Mouse (Mus musculus): ENCODE measurements around the gene Slc37a3.

Slc37a3 gene
- long read RNA-seq, experiment 1, full-length matches to known transcripts = 2 of 6 reads
- long read RNA-seq, experiment 1, partial matches to known transcripts = 2 of 6 reads
- long read RNA-seq, experiment 1, other reads (novel, unspliced or antisense) = 2 of 6 reads
- long read RNA-seq, experiment 2, full-length matches to known transcripts = 3 of 7 reads
- long read RNA-seq, experiment 2, partial matches to known transcripts = 1 of 7 reads
- long read RNA-seq, experiment 2, other reads (novel, unspliced or antisense) = 3 of 7 reads

DNA sequence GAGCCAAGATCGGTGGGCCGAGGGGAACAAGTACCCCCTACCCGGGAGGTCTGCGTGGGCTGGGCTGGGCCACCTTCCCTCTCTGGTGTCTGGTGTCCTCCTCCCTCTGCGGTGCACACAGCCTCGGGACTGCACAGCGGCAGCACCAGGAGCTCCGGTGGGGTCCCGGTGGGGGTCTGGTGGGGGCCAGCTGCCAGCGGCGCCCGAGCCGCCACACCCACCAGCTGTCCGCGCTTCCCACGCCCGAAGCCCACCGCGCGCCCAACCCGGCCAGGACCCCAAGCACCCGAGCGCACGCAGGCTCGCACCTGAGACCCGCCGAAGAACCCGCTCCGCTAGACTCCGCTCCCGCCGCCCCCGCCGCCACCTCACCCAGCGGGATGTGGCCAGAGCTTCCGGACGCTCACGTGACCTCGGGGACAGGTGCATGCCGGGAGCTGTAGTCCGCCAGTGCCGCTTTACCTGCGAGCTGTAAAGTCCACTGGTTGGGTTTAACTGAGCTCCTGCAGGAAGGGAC lies at the start of gene Slc37a3:
TSS of gene Slc37a3 (minus strand) at position 365 of the 517 bp plus-strand sequence.
- intact Hi-C loops (cut with DNase I) = no loop called here

DNA sequence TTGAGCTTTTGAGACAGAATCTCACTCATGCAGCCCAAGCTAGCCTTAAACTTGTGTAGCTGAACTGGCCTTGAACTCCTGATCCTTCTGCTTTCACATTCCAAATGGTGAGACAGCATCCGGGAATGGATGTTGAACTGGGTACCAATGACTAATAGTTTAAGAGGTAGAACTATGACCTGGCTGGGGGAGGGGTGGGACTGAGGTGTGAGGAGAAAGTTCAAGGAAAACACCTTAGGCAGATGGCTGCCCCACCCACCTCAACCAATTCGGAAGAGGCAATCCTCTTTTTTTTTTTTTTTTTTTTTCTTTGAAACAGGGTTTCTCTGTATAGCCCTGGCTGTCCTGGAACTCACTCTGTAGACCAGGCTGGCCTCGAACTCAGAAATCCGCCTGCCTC lies 49.2 kb upstream of the Slc37a3 start:
- intact Hi-C loops (cut with DNase I) = no loop called here

DNA sequence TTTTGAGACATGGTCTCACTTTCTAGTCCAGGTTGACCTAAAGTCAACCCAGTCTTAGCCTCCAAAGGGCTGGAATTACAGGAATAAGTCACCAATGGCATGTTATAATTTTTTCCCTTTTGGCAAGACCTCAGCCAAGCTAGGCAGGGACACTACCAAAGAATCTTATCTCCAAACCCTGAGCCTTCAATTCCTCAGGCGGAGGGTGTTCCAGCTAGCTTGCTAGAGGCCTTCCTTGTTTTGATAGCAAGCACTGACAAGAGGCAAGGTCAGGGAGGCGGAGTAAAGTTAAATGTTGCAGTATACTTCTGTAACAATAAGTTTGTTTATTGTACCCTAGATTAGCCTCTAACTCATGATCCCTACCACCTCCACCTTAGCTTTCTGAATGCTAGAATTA lies 47.7 kb upstream of the Slc37a3 start:
- intact Hi-C loops (cut with DNase I) = no loop called here

DNA sequence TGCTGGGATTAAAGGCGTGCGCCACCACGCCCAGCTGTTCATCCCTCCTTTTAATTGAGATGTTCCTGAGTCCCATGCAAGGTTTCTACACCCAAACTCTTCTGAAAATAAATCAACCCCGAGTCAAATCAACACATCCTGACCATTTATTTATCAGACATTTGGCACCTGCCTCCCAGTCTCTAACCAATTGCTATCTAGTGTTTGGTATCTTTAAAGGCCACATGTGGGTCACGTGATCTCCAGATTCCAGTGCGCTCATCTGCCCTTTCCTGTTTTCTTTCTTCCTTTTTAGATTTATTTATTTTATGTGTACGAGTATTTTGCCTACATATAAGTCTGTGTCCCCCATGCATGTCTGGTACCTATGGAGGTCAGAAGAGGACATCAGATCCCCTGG lies 46.2 kb upstream of the Slc37a3 start:
- intact Hi-C loops (cut with DNase I) = no loop called here

DNA sequence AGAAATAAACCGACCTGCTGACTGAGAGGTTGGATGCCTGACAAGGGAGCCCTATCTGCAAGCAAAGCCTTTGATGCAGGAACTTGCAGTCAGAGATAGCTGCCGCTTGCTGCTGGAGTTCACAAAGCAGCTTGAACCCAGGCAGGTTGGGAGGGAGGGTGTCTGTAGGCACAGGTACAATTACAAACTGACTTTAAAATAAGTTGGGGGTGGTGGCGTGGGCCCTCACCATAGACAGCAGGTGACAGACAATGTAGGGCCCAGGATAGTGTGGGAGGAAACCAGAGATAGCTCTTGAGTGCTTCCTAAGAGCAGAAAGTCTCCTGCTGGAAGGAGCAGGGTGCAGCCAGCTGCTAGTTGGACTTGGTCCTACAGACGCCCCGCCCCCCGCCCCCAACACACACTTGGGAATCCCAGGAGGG lies 45.7 kb upstream of the Slc37a3 start:
- intact Hi-C loops (cut with DNase I) = no loop called here

DNA sequence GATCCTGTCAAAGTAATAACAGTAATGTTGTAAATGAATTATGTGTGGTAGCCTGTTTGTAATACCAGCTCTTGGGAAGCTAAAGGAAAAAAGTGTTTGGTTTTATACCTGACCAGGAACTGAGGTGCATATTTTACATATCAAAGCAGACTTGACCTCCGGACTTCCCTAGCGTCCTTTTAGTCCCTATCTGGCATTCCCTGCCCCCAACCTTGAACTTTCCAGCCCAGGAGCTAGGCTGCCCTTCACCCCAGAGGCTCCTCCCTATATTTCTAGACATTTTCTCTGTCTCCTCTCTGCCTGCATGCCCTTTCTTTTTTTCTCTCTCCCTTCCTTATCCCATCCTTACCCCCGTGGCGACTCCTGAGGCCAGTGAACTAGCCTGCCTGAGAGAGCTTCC lies 43.4 kb upstream of the Slc37a3 start:
- intact Hi-C loops (cut with DNase I) = no loop called here

DNA sequence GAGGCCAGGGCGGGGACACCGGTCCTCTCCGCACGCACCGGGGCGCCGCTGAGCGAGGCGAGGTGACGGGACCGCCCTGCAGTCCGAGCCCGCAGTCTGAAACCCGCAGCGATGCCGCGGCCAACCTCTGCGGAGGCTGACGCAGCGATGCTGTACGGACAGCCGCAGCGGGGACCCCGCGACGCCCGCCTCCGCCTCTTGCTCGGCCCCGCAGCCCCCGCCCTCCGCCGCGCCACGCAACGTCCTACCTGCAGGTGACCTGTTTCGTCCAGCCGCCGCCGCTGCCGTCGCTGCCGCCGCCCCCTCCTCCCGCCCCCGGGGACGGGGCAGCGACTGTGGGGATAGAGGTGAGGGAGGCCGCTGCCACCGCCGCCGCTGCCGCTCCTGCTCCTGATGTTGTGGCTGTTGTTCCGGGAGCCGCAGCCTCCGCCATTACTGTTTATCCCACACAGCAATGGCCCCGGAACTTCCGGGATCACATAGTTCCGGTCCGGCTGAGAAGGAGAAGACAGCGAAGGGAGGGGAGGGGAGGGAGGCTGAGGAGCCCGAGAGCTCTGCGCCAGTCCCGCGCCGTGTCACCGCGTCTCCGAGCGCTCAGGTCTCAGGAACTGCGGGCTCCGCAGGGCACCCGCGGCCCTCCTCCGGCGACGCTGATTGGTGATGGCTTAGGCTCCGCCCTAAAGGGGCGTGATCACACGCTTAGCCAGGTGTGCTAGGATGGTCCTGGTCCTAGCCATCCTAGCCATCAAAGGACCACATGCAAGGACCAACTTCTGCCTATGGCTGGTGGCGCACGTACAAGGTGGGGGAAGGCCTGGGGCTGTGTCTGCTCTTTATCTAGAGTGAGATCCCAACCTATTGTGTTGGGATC lies 42.6 kb upstream of the Slc37a3 start, which contains the start of gene Mkrn1:
TSS of gene Mkrn1 (minus strand) at position 612 of the 871 bp plus-strand sequence.
- intact Hi-C loops (cut with DNase I) = loop anchor here (5.0 kb wide), 1 partner anchor 32 kb away; no protein-coding TSS in a partner anchor

DNA sequence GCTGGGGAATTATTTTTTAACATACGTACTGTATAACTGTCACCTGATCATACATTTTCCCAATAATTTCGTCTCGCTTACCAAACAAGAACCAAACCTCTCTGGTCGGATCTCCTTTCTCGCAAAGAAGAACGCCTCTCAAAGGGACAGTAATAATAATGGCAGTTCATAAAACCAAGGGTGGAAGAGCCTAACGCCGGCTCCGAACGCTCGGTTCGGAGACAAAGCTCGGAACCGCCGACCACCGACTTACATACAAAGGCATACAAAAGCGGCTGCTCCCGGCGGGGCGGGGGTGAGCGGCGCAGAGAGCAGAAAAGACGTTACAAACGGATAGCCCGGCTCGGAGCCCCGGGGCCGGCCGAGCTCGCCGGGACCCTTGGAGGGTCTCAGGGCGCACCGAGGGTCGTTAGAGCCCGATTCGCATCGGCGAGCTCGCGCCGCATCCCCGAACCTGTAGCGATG lies 41.9 kb upstream of the Slc37a3 start:
- intact Hi-C loops (cut with DNase I) = loop anchor here (5.0 kb wide), 1 partner anchor 33 kb away; no protein-coding TSS in a partner anchor

DNA sequence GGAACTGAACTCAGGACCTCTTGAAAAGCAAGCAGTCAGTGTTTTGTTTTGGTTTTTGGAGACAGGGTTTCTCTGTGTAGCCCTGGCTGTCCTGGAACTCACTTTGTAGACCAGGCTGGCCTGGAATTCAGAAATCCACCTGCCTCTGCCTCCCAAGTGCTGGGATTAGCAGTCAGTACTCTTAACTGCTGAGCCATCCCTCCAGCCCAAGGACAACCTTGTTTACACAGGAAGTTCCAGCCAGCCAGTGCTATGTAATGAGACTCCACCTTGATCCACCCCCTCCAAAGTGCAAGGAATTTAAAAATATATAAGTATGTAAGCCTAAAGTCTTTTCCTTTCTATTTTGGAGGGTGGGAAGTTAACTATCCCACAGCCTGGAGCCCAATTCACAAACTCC lies 39.2 kb upstream of the Slc37a3 start:
- intact Hi-C loops (cut with DNase I) = loop anchor here (5.0 kb wide), 1 partner anchor 36 kb away; no protein-coding TSS in a partner anchor

DNA sequence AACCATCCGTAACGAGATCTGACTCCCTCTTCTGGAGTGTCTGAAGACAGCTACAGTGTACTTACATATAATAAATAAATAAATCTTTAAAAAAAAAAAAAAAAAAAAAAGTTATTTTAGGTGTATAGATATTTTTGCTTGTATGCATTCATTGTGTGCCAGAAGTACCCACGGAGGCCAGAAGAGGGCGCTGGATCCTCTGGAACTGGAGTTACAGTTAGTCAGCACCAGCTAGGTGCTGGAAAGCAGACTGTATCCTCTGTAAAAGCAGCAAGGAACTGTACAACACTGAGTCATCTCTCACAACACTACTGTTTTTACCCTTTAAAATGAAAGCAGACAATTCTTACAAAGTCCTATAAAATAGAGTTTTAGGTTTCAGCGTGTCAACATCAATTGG lies 38.3 kb upstream of the Slc37a3 start:
- intact Hi-C loops (cut with DNase I) = loop anchor here (5.0 kb wide), 1 partner anchor 37 kb away; no protein-coding TSS in a partner anchor

DNA sequence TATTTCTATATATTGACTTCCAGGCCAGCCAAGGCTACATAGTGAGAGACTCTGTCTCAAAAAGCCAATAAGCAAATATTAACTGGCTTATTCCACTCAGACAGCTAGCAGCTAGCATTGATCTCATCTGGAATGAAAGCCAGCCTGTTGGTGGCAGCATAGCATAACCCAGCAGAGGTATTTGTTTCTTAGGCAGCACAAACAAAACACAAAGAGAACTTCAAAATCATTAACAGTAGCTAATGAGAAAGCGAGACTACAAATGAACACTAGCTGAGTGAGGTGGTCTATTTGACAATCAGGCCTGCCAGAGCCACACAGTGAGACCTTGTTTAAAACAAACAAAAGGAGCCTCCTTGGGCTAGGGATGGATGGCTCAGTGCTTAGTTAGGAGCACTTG lies 36.6 kb upstream of the Slc37a3 start:
- intact Hi-C loops (cut with DNase I) = no loop called here

DNA sequence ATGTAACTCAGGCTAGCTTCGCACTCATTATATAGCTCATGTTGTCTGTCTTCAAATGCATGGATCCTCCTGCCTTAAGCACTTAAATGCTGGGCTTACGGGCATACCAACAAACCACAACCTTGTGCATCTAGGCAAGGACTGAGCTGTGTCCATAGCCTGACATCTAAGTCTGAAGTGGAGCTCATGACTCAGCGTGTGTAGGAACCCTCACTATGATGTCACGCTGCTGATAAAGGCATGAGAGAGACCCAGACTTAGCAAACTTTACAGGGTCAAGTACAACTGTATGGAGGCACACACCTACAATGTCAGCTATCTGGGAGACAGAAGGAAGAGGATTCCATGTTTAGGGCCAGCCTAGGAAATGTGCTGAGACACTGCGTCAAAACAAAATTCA lies 29.0 kb upstream of the Slc37a3 start:
- intact Hi-C loops (cut with DNase I) = no loop called here

DNA sequence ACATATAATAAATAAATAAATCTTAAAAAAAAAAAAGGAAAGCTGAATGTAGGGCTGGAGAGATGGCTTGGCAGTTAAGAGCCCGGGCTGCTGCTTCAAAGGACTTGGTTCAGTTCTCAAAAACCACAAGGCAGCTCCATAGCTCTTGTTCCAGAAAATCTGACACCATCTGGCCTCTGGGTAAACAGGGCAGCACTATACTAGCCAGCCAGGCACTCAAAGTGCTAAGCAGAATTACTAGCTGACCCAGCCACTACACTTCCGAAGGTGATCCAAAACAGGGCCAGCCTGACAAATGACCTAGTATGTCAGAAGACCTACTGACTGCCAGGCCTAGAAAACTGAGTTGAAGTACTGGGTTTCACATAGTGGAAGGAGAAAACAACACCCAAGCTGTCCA lies 25.7 kb upstream of the Slc37a3 start:
- intact Hi-C loops (cut with DNase I) = no loop called here

DNA sequence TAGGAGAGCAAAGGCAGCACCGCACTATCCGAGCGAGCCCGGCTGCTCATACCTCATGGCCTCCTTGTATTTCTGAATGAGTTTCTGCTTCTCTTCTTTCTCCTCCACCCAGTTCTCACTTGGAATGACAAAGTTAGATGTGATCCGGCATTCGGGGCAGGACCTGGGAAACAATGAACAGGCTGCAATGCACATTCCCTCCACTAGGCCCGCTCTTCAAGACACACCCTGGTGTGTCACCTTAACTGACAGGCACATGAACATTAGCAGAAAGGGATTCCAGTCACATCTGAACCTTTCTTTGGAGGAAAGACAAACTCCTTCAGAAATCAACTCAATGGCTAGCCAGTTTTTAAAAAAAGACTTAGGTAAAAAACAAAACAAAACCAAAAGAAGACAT lies 22.9 kb upstream of the Slc37a3 start:
- intact Hi-C loops (cut with DNase I) = no loop called here

DNA sequence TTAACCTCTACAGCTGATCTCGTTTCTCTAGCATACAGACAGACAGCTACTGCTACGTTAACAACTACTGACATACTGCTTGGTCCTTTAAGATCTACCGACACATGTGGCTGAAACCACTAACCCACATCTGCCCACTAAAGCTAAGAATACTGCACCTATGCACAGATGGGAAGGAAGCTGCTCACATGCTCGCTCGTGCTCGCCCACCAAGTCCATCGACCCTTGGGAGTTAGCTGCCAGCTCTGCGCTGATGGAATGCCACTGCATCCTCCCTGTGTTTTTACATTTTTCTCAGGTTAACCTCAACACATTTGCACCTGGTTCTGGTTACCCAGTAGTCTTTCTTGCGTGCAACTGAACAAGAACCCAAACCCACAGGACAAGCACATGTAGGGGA lies 20.9 kb upstream of the Slc37a3 start:
- intact Hi-C loops (cut with DNase I) = no loop called here

DNA sequence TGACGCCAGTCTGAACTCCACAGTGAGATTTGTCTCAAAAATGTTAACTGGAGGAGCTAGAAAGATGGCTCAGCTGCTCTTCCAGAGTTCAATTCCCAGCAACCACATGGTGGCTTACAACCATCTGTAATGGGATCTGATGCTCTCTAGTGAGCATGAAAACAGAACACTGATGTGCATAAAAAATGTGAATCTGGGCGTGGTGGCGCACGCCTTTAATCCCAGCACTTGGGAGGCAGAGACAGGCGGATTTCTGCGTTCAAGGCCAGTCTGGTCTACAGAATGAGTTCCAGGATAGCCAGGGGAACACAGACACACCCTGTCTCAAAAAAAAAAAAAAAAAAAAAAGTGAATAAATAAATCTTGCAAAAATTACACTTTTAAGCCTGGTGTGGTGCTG lies 19.6 kb upstream of the Slc37a3 start:
- intact Hi-C loops (cut with DNase I) = no loop called here

DNA sequence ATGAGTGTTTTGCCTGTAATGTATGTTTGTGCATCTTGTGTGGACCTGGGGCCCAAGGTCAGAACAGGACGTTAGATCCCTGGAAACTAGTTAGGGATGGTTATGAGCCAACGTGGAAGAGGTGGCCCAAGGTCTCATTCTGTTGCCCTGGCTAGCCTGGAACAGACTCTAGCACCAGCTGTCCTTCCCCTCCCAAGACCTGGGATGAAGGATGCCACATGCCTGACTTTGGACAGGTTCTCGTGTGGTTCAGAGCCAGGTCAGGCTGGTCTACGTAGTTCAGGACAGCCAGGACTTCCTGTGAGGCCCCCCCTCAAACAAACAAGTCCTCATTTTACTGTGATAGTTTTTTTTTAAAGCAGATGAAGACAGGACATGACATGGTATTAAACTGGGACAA lies 18.4 kb upstream of the Slc37a3 start:
- intact Hi-C loops (cut with DNase I) = no loop called here

DNA sequence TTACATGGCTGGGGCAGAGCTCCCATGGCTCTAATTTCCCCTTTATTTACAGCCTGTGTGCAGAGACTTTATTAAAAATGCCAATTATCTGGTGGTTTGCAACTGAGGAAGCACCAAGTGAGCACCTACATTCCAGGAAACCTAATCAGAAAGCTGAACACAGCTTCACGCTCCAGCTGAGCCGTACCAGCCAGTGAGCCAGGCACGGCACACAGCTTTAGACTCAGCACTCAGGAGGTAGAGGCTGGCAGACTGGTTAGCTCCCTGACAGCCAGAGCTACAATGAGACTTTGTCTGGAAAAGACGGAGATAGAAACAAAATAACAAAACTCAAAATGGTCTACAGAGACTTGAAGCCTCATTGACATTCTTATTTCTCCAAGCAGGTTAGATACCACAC lies 18.0 kb upstream of the Slc37a3 start:
- intact Hi-C loops (cut with DNase I) = no loop called here

DNA sequence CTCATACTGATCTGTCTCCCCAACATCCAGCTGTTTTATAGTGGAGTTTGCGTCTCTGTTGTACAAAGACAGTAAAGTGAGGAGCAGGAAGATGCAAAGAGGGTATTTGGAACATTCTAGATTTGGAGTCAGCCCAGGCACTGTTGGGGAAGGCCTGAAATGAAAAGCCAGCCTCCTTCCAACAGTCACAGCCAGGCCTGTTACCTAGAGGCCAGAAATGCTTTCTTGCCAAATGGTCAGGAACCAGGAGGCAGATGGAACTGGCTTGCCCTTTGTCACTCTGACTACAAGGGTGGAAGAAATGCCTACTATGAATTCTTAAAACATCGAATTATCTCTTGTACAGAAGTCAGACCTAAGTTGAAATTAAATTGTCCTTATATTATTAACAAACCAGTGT lies 12.5 kb upstream of the Slc37a3 start:
- intact Hi-C loops (cut with DNase I) = no loop called here

DNA sequence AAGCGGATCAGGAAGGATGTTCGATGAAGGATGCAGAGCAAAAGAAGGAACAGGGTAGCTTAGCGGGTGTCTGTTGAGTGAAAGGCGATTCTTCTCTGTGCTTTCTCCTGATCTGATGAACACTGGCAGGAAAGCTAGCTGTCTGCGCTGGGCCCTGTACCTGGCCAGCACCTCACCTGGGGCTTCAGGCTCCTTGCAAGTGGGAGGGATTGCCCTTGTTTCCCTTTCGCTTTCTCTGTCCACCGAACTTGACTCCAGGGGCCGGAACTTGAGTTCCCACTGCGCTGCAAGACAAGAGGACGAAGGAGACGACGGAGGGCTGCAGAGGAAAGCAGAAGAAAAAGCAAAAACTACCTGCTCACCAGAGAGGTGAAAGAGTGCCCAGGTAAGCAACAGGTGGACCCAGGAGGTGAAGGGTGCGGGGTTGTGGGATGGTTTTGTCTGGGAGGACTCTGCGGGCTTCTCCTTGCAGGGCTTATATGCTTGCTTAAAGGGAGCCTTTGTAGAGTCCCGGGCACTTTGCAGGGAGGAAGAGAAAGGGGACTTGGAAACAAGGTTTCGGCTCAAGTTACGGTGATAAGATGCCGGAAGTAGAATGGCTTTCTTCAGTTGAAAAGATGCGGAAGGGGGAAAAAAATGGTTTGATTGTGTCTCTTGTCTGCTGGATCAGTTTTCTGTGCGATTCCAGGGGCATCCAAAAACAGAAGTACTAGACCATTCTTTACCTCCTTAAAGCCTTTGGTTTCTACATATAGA lies 3.8 kb upstream of the Slc37a3 start, which contains the start of gene Rab19:
TSS of gene Rab19 (plus strand) at position 51 of the 756 bp plus-strand sequence.
- intact Hi-C loops (cut with DNase I) = no loop called here

DNA sequence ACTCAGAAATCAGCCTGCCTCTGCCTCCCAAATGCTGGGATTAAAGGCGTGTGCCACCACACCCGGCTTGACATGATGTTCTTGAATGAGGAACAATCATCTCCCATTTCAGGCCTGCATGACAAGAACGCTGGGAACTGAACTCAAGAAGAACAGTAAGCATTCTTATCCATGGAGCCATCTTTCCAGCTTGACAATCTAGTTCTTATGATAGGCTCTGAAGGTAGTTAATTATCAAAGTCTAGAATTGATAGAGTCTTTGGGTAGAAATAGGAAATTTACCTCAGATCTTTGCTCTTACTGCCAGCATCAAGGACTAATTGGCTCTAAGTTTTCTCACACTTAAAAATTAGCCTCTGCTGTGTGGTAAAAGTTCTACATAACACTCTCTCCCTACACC lies 2.8 kb upstream of the Slc37a3 start:
- intact Hi-C loops (cut with DNase I) = no loop called here

Data from adrenal gland (tissue).